40 mouse cellular contexts compared by ENCODE assay signal in genomic region chr5:41758671-41759639, GRCm38 (mm10). TPM values are rescaled to one million over a fixed set of nuclear protein-coding genes. Genes with fewer than 3 reads are reported as not detected.
DNase-seq lines count a peak whose midpoint lies in the region; ATAC-seq lines count a peak whose summit lies in the region.
"Had no signal": no experiment of that assay in that cellular context is flagged by ENCODE, and none has a peak within 500 bp of the region (broad histone marks: within the 10 kb centered on the region; RNA-seq: fewer than 3 reads in every experiment).

No protein-coding gene starts in this region.

- H3K36me3 ChIP-seq in midbrain, embryonic 10.5 days, result no peaks in the 10 kb centered on the region
- no peaks in the 10 kb centered on the region for H3K36me3 ChIP-seq in midbrain, embryonic 13.5 days
- H3K36me3 ChIP-seq in limb, embryonic 10.5 days, result no peaks in the 10 kb centered on the region
- no peaks in the 10 kb centered on the region for H3K36me3 ChIP-seq in neural tube, embryonic 11.5 days (ENCODE audit: control insufficient read depth, insufficient read depth, low read length)
- H3K36me3 ChIP-seq: forebrain, embryonic 12.5 days; hindbrain, embryonic 13.5 days; kidney, embryonic 15.5 days; lung, embryonic 15.5 days; midbrain, embryonic 12.5 days; neural tube, embryonic 12.5 days had no signal

- 3% methylated on average over 19 of the region's 19 CpGs for WGBS in midbrain, embryonic 10.5 days
- WGBS in midbrain, embryonic 13.5 days, result 4% methylated on average over 19 of the region's 19 CpGs
- WGBS in limb, embryonic 10.5 days, result 3% methylated on average over 19 of the region's 19 CpGs
- 9% methylated on average over 19 of the region's 19 CpGs for WGBS in neural tube, embryonic 11.5 days

- H3K27ac ChIP-seq in midbrain, embryonic 10.5 days (replicated peaks), result no peak overlapping the region
- no peak overlapping the region for H3K27ac ChIP-seq in midbrain, embryonic 13.5 days
- no peak overlapping the region for H3K27ac ChIP-seq in limb, embryonic 10.5 days
- no peak overlapping the region for H3K27ac ChIP-seq in neural tube, embryonic 11.5 days (ENCODE audit: low read depth, low read length)
- H3K27ac ChIP-seq: forebrain, embryonic 12.5 days; hindbrain, embryonic 13.5 days; kidney, embryonic 15.5 days; layer of hippocampus, adult 2 months; lung, embryonic 15.5 days; midbrain, embryonic 12.5 days; neural tube, embryonic 12.5 days had no signal

- H3K9me3 ChIP-seq in midbrain, embryonic 10.5 days (replicated peaks), result no peaks in the 10 kb centered on the region
- no peaks in the 10 kb centered on the region for H3K9me3 ChIP-seq in midbrain, embryonic 13.5 days
- H3K9me3 ChIP-seq in limb, embryonic 10.5 days (replicated peaks), result no peaks in the 10 kb centered on the region
- H3K9me3 ChIP-seq in neural tube, embryonic 11.5 days (ENCODE audit: control insufficient read depth, low read length), result no peaks in the 10 kb centered on the region
- H3K9me3 ChIP-seq: forebrain, embryonic 12.5 days; hindbrain, embryonic 13.5 days; kidney, embryonic 15.5 days; lung, embryonic 15.5 days; midbrain, embryonic 12.5 days; neural tube, embryonic 12.5 days had no signal

- no peak overlapping the region for H3K4me3 ChIP-seq in midbrain, embryonic 10.5 days
- no peak overlapping the region for H3K4me3 ChIP-seq in midbrain, embryonic 13.5 days (replicated peaks)
- no peak overlapping the region for H3K4me3 ChIP-seq in limb, embryonic 10.5 days
- H3K4me3 ChIP-seq in neural tube, embryonic 11.5 days (ENCODE audit: low read depth, low read length), result no peak overlapping the region
- H3K4me3 ChIP-seq: erythroblast, embryonic 14.5 days; forebrain, embryonic 12.5 days; hindbrain, embryonic 13.5 days; kidney, embryonic 15.5 days; layer of hippocampus, adult 2 months; lung, embryonic 15.5 days; midbrain, embryonic 12.5 days; neural tube, embryonic 12.5 days had no signal

- H3K4me1 ChIP-seq in midbrain, embryonic 10.5 days, result peaks cover 43% of the 10 kb centered on the region
- H3K4me1 ChIP-seq in midbrain, embryonic 13.5 days (replicated peaks), result peaks cover 27% of the 10 kb centered on the region
- H3K4me1 ChIP-seq in limb, embryonic 10.5 days, result peaks cover 27% of the 10 kb centered on the region
- H3K4me1 ChIP-seq in neural tube, embryonic 11.5 days (ENCODE audit: control insufficient read depth, insufficient read depth, low read length), result peaks cover 7% of the 10 kb centered on the region

- DNase-seq in midbrain, embryonic 10.5 days (ENCODE audit: low spot score), result peak; percentile 44
- DNase-seq in embryo, embryonic 9.5 days (ENCODE audit: extremely low spot score), result peak; percentile 44
- DNase-seq in limb, embryonic 10.5 days (ENCODE audit: low spot score), result peak; percentile 52
- DNase-seq in neural tube, embryonic 11.5 days (ENCODE audit: low spot score), result peak; percentile 33
- no peak for DNase-seq in liver
- DNase-seq in layer of hippocampus, postnatal 10 days (ENCODE audit: low spot score in 2 of 2), result no peak
- DNase-seq: adrenal gland, adult 2 months; adrenal gland, postnatal 36 days; B cell, adult 2 months; cerebellum, adult 2 months; cerebellum, postnatal 14 days; forebrain, postnatal 0 days; gastrocnemius, postnatal 14 days; heart, postnatal 36 days; kidney, adult 18-20 months; kidney, postnatal 36 days; right cerebral cortex, postnatal 14 days; thymus, adult 2 months; thymus, postnatal 36 days had no signal

- no peak overlapping the region for H3K4me2 ChIP-seq in midbrain, embryonic 13.5 days (replicated peaks)
- H3K4me2 ChIP-seq in neural tube, embryonic 11.5 days (ENCODE audit: low read depth), result no peak overlapping the region
- H3K4me2 ChIP-seq: forebrain, embryonic 12.5 days; heart, embryonic 11.5 days; hindbrain, embryonic 13.5 days; kidney, embryonic 15.5 days; liver, embryonic 11.5 days; lung, embryonic 15.5 days; midbrain, embryonic 12.5 days; neural tube, embryonic 12.5 days had no signal

- H3K9ac ChIP-seq in midbrain, embryonic 13.5 days (replicated peaks), result no peak overlapping the region
- no peak overlapping the region for H3K9ac ChIP-seq in neural tube, embryonic 11.5 days (ENCODE audit: low read length)
- H3K9ac ChIP-seq: forebrain, embryonic 12.5 days; forebrain, postnatal 0 days; hindbrain, embryonic 13.5 days; kidney, embryonic 15.5 days; lung, embryonic 15.5 days; midbrain, embryonic 12.5 days; neural tube, embryonic 12.5 days had no signal

- no peak for ATAC-seq in midbrain, embryonic 13.5 days
- ATAC-seq in neural tube, embryonic 11.5 days (ENCODE audit: insufficient read depth, low FRiP score, low TSS enrichment), result no peak
- ATAC-seq: forebrain, postnatal 0 days had no signal

- H3K27me3 ChIP-seq in midbrain, embryonic 10.5 days (ENCODE audit: low read depth, poor library complexity, severe bottlenecking), result peaks cover 100% of the 10 kb centered on the region
- peaks cover 98% of the 10 kb centered on the region for H3K27me3 ChIP-seq in midbrain, embryonic 13.5 days
- H3K27me3 ChIP-seq in limb, embryonic 10.5 days (ENCODE audit: low read depth, poor library complexity, severe bottlenecking), result peaks cover 100% of the 10 kb centered on the region
- H3K27me3 ChIP-seq in neural tube, embryonic 11.5 days (ENCODE audit: control insufficient read depth, insufficient read depth, low read length), result peaks cover 96% of the 10 kb centered on the region

RNA-seq across cellular contexts. Expression of gene Nkx3-2, which starts 5.3 kb away (rescaled TPM):
- 0.17 and 0.40 TPM in 2 replicates for polyA plus RNA-seq in midbrain, embryonic 10.5 days (2016; fragmentation: Nextera tagmentation; extraction: Ambion mirVana)
- not detected in 2 replicates for polyA plus RNA-seq in midbrain, embryonic 13.5 days (2015; fragmentation: Nextera tagmentation; extraction: Ambion mirVana)
- 0.11 and 0.50 TPM in 2 replicates for polyA plus RNA-seq in limb, embryonic 10.5 days (2016; fragmentation: Nextera tagmentation; extraction: Ambion mirVana)
- polyA plus RNA-seq in neural tube, embryonic 11.5 days (2014; fragmentation: Nextera tagmentation; extraction: Ambion mirVana), result 2.2 and 2.5 TPM in 2 replicates
- total RNA-seq in layer of hippocampus, postnatal 10 days (2021), result not detected
- total RNA-seq: adrenal gland, adult 2 months; adrenal gland, postnatal 36 days; forebrain, postnatal 0 days; gastrocnemius, postnatal 14 days; granulocyte monocyte progenitor cell, adult 5-6 weeks; heart, postnatal 36 days; layer of hippocampus, adult 2 months; layer of hippocampus, postnatal 25 days; left cerebral cortex, adult 8-10 months; left cerebral cortex, postnatal 36 days; megakaryocyte progenitor cell, adult 5-6 weeks; monocyte, adult 5-6 weeks had no signal
- polyA plus RNA-seq: adrenal gland, adult 2 months; brain, embryonic 14.5 days; cerebellum, adult 2 months; cortical plate, adult 2 months; erythroblast, embryonic 14.5 days; forebrain, embryonic 12.5 days; forebrain, postnatal 0 days; heart, embryonic 11.5 days; heart, embryonic 16.5 days; hindbrain, embryonic 13.5 days; kidney, embryonic 15.5 days; liver, embryonic 16.5 days; lung, embryonic 15.5 days; thymus, adult 2 months had no signal

RNA-seq across cellular contexts. Expression of gene Rab28, which starts 51.0 kb away (rescaled TPM):
- polyA plus RNA-seq in midbrain, embryonic 10.5 days (2016; fragmentation: Nextera tagmentation; extraction: Ambion mirVana), result 78.6 and 84.8 TPM in 2 replicates
- polyA plus RNA-seq in midbrain, embryonic 13.5 days (2015; fragmentation: Nextera tagmentation; extraction: Ambion mirVana), result 80.3 and 83.8 TPM in 2 replicates
- 54.3 and 63.2 TPM in 2 replicates for polyA plus RNA-seq in limb, embryonic 10.5 days (2016; fragmentation: Nextera tagmentation; extraction: Ambion mirVana)
- polyA plus RNA-seq in neural tube, embryonic 11.5 days (2014; fragmentation: Nextera tagmentation; extraction: Ambion mirVana), result 89.0 and 92.7 TPM in 2 replicates
- 10 to 100 TPM; 55.6 to 56.4 TPM for total RNA-seq in layer of hippocampus, postnatal 10 days (2021)

Comparison
In these comparisons a context has a peak if more than half of its experiments do, and no peak if none do; other contexts are left out.
1. DNase-seq: peak in midbrain, embryonic 10.5 days (single experiment), embryo, embryonic 9.5 days (single experiment), limb, embryonic 10.5 days (single experiment) and neural tube, embryonic 11.5 days (single experiment); none in liver (single experiment) and layer of hippocampus, postnatal 10 days (0 of 2).